Mouse (Mus musculus) thymus, postnatal 36 days (tissue): ENCODE measurements around the gene Gm42715.
"Not testable (repeated sequence)": the region's sequence is repeated elsewhere in the genome, so short reads cannot be mapped to it uniquely, and the experiment has no call there.

ENCODE experiments used
- DNase-seq, 2 experiments: peaks; one replicate each; pipeline ENCODE4 v3.0.0; 2022; ENCODE audit warnings: mixed read lengths in 2 of 2

The Gm42715 gene

GRCm38 (mm10) chr7:127498407-127498806, 21.0 kb upstream of the Gm42715 start:
- peak; percentile 60 to 61 for DNase-seq

- no peak for DNase-seq
Measured at GRCm38 (mm10) chr7:127508291-127508690, 11.1 kb upstream of the Gm42715 start.

GRCm38 (mm10) chr7:127509830-127510229, 9.6 kb upstream of the Gm42715 start:
- DNase-seq: not testable (repeated sequence)

GRCm38 (mm10) chr7:127511241-127511640, 8.1 kb upstream of the Gm42715 start:
- no peak for DNase-seq

GRCm38 (mm10) chr7:127511808-127512230, 7.6 kb upstream of the Gm42715 start, which contains the start of gene Srcap:
TSS of gene Srcap (plus strand) at chr7:127511983.
- peak; percentile 92 to 97 for DNase-seq

GRCm38 (mm10) chr7:127512231-127513015, 7.0 kb upstream of the Gm42715 start:
- peak; percentile 95 to 98 for DNase-seq

GRCm38 (mm10) chr7:127513016-127513390, 6.4 kb upstream of the Gm42715 start:
- peak; percentile 14 to 27 for DNase-seq

- DNase-seq: no peak
Measured at GRCm38 (mm10) chr7:127513781-127514180, 5.6 kb upstream of the Gm42715 start.

- DNase-seq: no peak
Measured at GRCm38 (mm10) chr7:127515846-127516245, 3.5 kb upstream of the Gm42715 start.

GRCm38 (mm10) chr7:127516344-127516743, 3.0 kb upstream of the Gm42715 start:
- DNase-seq: no peak

- DNase-seq: no peak
Measured at GRCm38 (mm10) chr7:127541671-127542070, 22.3 kb downstream of the Gm42715 start.

- DNase-seq: no peak
Measured at GRCm38 (mm10) chr7:127549116-127549835, 29.9 kb downstream of the Gm42715 start.

GRCm38 (mm10) chr7:127551558-127551957, 32.2 kb downstream of the Gm42715 start:
- no peak for DNase-seq

- DNase-seq: no peak
Measured at GRCm38 (mm10) chr7:127560580-127560979, 41.2 kb downstream of the Gm42715 start.

- DNase-seq: no peak
Measured at GRCm38 (mm10) chr7:127561340-127561858, 42.0 kb downstream of the Gm42715 start, which contains the start of gene Tmem265. TSS of gene Tmem265 (plus strand) at chr7:127561390.

- DNase-seq: no peak
Measured at GRCm38 (mm10) chr7:127564381-127565150, 45.2 kb downstream of the Gm42715 start.

- peak; percentile 80 to 91 for DNase-seq
Measured at GRCm38 (mm10) chr7:127572895-127573471, 53.6 kb downstream of the Gm42715 start, which contains the start of gene Phkg2. TSS of gene Phkg2 (plus strand) at chr7:127573340.

GRCm38 (mm10) chr7:127573503-127574008, 54.2 kb downstream of the Gm42715 start:
- no peak for DNase-seq

- DNase-seq: no peak
Measured at GRCm38 (mm10) chr7:127574115-127574514, 54.7 kb downstream of the Gm42715 start.

GRCm38 (mm10) chr7:127583260-127583659, 63.9 kb downstream of the Gm42715 start:
- no peak for DNase-seq

- DNase-seq: no peak
Measured at GRCm38 (mm10) chr7:127585031-127585430, 65.6 kb downstream of the Gm42715 start.

- DNase-seq: no peak
Measured at GRCm38 (mm10) chr7:127586149-127586548, 66.8 kb downstream of the Gm42715 start.
